Mouse (Mus musculus) stomach, postnatal 0 days (tissue): ENCODE data around the gene Umod. TPM values are rescaled to one million over a fixed set of nuclear protein-coding genes. Genes with fewer than 3 reads are reported as not detected.

Experiments
- ATAC-seq: fragments of 200-750 bp; cut with Nextera tagmentation; 2 replicates; pipeline ENCODE4 v1.8.0; 2017; ENCODE audit not compliant: low FRiP score, low TSS enrichment
- DNase-seq: peaks from one replicate; pipeline ENCODE4 v3.0.0-alpha.2; 2016; ENCODE audit warnings: low spot score
- H3K27ac ChIP-seq: fragments of 300-500 bp; sonication (generic); replicated peaks from 2 replicates; pipeline ENCODE4 v1.5.1; 2014; ENCODE audit warnings: mild to moderate bottlenecking, control low read depth
- H3K27me3 ChIP-seq: fragments of 300-500 bp; sonication (generic); 2 replicates; pipeline ENCODE4 v1.6.1; 2014; ENCODE audit warnings: low read length; ENCODE audit not compliant: control insufficient read depth, insufficient read depth
- H3K36me3 ChIP-seq: fragments of 300-500 bp; sonication (generic); 2 replicates; pipeline ENCODE4 v1.6.1; 2014; ENCODE audit warnings: low read length, mixed read lengths; ENCODE audit not compliant: control insufficient read depth, insufficient read depth
- H3K4me1 ChIP-seq: fragments of 300-500 bp; sonication (generic); replicated peaks from 2 replicates; pipeline ENCODE4 v1.6.1; 2014; ENCODE audit warnings: antibody characterized with exemption; ENCODE audit not compliant: control insufficient read depth, insufficient read depth
- H3K4me2 ChIP-seq: fragments of 300-500 bp; sonication (generic); replicated peaks from 2 replicates; pipeline ENCODE4 v1.6.1; 2014; ENCODE audit warnings: low read depth, mild to moderate bottlenecking, control low read depth, moderate library complexity
- H3K4me3 ChIP-seq: fragments of 300-500 bp; sonication (generic); 2 replicates; pipeline ENCODE4 v1.5.1; 2014; ENCODE audit warnings: low read depth, low read length, control low read depth
- H3K9ac ChIP-seq: fragments of 300-500 bp; sonication (generic); 2 replicates; pipeline ENCODE4 v1.6.1; 2014; ENCODE audit warnings: mild to moderate bottlenecking, low read length, control low read depth, mixed read lengths
- H3K9me3 ChIP-seq: fragments of 300-500 bp; sonication (generic); 2 replicates; pipeline ENCODE4 v1.6.1; 2016; ENCODE audit warnings: low read length; ENCODE audit not compliant: control insufficient read depth
- CTCF ChIP-seq: IDR thresholded peaks from 2 replicates; pipeline ENCODE4 v1.5.1; 2016; ENCODE audit warnings: antibody characterized with exemption, low read depth, mild to moderate bottlenecking, moderate library complexity
- EP300 ChIP-seq: optimal IDR thresholded peaks from 2 replicates; pipeline ENCODE3; 2016; ENCODE audit warnings: antibody characterized with exemption
- WGBS: fragments of 180-500 bp; shearing (Covaris S2); extraction: QIAGEN DNeasy Blood & Tissue Kit; methylation state at CpG from one replicate; pipeline ENCODE4 v1.1.7; 2014; 5-methylcytosine and 5-hydroxymethylcytosine counted together
- polyA plus RNA-seq: library from polyadenylated mRNA; unstranded; fragments of >200 nt; fragmentation: Nextera tagmentation; extraction: Ambion mirVana; gene quantifications from 2 replicates; pipeline ENCODE4 v1.2.1, GENCODE M21; 2015

Gene Umod
- polyA plus RNA-seq, 1 experiment from 2014 or later = not detected

DNA sequence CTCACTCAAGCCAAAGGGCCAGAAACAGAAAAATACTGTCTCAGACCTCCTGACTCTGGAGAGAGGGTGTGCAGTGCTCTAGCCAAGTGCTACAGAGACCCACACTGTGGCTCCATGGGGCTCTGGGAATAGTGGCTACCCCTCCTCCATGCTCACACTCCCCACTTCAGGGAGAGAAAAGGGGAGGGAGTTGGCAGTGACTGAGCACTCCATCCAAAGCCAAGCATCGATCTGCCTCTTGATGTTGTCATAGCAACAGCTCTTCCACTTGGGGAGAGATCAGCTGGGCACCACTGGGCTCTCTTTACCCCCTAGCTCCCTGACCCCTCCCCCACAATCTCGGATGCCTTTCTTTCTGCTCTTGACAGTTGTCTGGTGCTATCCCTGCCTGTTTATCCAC lies 58.4 kb downstream of the Umod start:
- TF ChIP-seq CTCF (no peak), EP300 (no peak)
- Histone ChIP-seq H3K9ac (no peak overlapping the region), H3K27me3 (no peaks in the 10 kb centered on the region), H3K27ac (no peak overlapping the region), H3K9me3 (no peaks in the 10 kb centered on the region), H3K36me3 (no peaks in the 10 kb centered on the region), H3K4me3 (no peak overlapping the region), H3K4me1 (no peaks in the 10 kb centered on the region), H3K4me2 (no peak overlapping the region)
- no peak for DNase-seq
- no peak for ATAC-seq
- 12% methylated on average over 2 of the region's 2 CpGs for WGBS

DNA sequence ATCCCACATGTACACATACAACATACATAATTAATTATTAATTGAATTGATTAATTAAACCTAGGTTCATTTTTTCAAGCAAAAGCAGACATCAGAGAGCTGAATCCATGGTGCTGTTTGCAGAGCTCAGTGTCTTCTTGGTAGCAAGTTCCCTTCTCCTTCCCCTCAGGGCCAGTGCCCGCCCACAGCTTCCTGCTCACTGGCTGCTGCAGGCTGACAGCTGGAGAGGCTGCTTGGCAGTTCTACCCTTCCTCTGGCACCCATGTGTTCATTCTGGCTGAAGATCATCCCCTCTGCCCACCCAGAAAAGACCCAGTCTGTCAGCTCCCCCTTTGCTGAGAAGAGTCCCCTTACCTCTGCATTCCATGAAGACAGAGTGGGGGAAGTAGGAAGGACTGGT lies 60.6 kb downstream of the Umod start:
- Histone ChIP-seq H3K4me3 (no peak overlapping the region), H3K27ac (no peak overlapping the region), H3K4me2 (no peak overlapping the region), H3K27me3 (no peaks in the 10 kb centered on the region), H3K36me3 (no peaks in the 10 kb centered on the region), H3K9ac (no peak overlapping the region), H3K9me3 (no peaks in the 10 kb centered on the region), H3K4me1 (no peaks in the 10 kb centered on the region)
- ATAC-seq (no peak), DNase-seq (no peak)
- 69% methylated on average over 1 of the region's 1 CpGs for WGBS
- TF ChIP-seq EP300 = no peak
- no peak for TF ChIP-seq CTCF

Other genes with a start within 250 kb of the Umod start
- gene Gp2, start 20.0 kb downstream of the Umod start, polyA plus RNA-seq = 0.05 and 0.07 TPM in 2 replicates
- 0.27 and 0.33 TPM in 2 replicates for gene Acsm5, start 40.2 kb upstream of the Umod start, polyA plus RNA-seq
- gene Pdilt, start 44.2 kb upstream of the Umod start, polyA plus RNA-seq = not detected in 2 replicates
- not detected in 2 replicates for gene Acsm2, start 75.1 kb upstream of the Umod start, polyA plus RNA-seq
- 1.5 and 1.8 TPM in 2 replicates for gene Acsm1, start 127.7 kb upstream of the Umod start, polyA plus RNA-seq
- gene Acsm4, start 210.7 kb upstream of the Umod start, polyA plus RNA-seq = not detected in 2 replicates
- gene Thumpd1, start 241.5 kb upstream of the Umod start, polyA plus RNA-seq = 34.2 and 34.4 TPM in 2 replicates